In the genomic region with DNA sequence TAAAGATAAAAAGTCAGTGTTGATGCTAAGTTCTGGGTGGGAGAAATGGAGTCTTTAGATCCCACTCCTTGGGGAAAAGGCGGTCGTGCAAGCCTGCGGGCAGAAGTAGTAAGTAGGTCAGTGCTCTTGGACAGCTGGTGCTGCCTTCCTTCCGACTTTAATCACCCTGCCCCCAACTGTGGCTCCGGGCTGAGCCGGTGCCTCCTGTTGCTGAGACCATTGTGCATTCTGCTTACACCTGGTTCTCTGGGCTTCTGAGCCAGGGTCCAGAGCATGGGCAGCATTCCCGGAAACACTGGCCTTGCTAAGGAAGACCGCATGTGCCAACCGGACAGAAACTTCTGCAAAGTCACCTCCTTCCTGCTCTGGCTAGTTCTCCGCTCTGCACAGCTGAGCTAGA, we compare ENCODE assay signal across 8 mouse cellular contexts. TPM values are rescaled to one million over a fixed set of nuclear protein-coding genes. Genes with fewer than 3 reads are reported as not detected.
DNase-seq lines count a peak whose midpoint lies in the region; ATAC-seq and TF ChIP-seq lines count a peak whose summit lies in the region.

No protein-coding gene starts in this region.

- no peak overlapping the region for H3K9ac ChIP-seq in forebrain, embryonic 16.5 days (replicated peaks; ENCODE audit: low read depth, low read length)
- no peak overlapping the region for H3K9ac ChIP-seq in hindbrain, embryonic 16.5 days (ENCODE audit: low read depth, low read length)
- no peak overlapping the region for H3K9ac ChIP-seq in liver, embryonic 15.5 days
- peak overlapping the region; percentile 16; the same call in 1 of the 2 replicates for H3K9ac ChIP-seq in stomach, embryonic 16.5 days (ENCODE audit: low read length)

- no peak for ATAC-seq in G1E (ENCODE audit: extremely low read depth, insufficient number of reproducible peaks, low FRiP score, poor library complexity, severe bottlenecking)
- no peak for ATAC-seq in forebrain, embryonic 16.5 days
- no peak for ATAC-seq in hindbrain, embryonic 16.5 days
- no peak for ATAC-seq in liver, embryonic 15.5 days (ENCODE audit: insufficient read depth)
- no peak for ATAC-seq in stomach, embryonic 16.5 days (ENCODE audit: insufficient read depth, low FRiP score)

- DNase-seq in G1E (ENCODE audit: low spot score), result no peak
- peak; percentile 60 to 70 for DNase-seq in adrenal gland, postnatal 36 days
- no peak for DNase-seq in right cerebral cortex, postnatal 4 days
- no peak for DNase-seq in urinary bladder, postnatal 25 days (ENCODE audit: low spot score)

- H3K27ac ChIP-seq in forebrain, embryonic 16.5 days (ENCODE audit: low read length), result no peak overlapping the region
- H3K27ac ChIP-seq in hindbrain, embryonic 16.5 days (ENCODE audit: low read depth, low read length), result peak overlapping the region; percentile 45
- 0 out of 2 replicates have a peak overlapping the region, but pooled peaks have one; percentile 22 for H3K27ac ChIP-seq in liver, embryonic 15.5 days (replicated peaks)
- peak overlapping the region; percentile 81; the same call in 1 of the 2 replicates for H3K27ac ChIP-seq in stomach, embryonic 16.5 days (ENCODE audit: low read length)

- 42% methylated on average over 10 of the region's 10 CpGs for WGBS in forebrain, embryonic 16.5 days
- WGBS in hindbrain, embryonic 16.5 days, result 31% methylated on average over 10 of the region's 10 CpGs
- 28% methylated on average over 10 of the region's 10 CpGs for WGBS in liver, embryonic 15.5 days (ENCODE audit: insufficient replicate concordance)
- 52% methylated on average over 10 of the region's 10 CpGs for WGBS in stomach, embryonic 16.5 days

- peak overlapping the region; percentile 99 for H3K4me3 ChIP-seq in G1E (ENCODE audit: low read depth, low read length)
- no peak overlapping the region for H3K4me3 ChIP-seq in forebrain, embryonic 16.5 days (replicated peaks; ENCODE audit: low read length)
- no peak overlapping the region for H3K4me3 ChIP-seq in hindbrain, embryonic 16.5 days (ENCODE audit: low read length)
- no peak overlapping the region for H3K4me3 ChIP-seq in liver, embryonic 15.5 days (replicated peaks)
- no peak overlapping the region for H3K4me3 ChIP-seq in stomach, embryonic 16.5 days (replicated peaks; ENCODE audit: low read length)

- peak overlapping the region; percentile 24; the same call in 1 of the 2 replicates for H3K4me2 ChIP-seq in forebrain, embryonic 16.5 days (ENCODE audit: low read length)
- H3K4me2 ChIP-seq in hindbrain, embryonic 16.5 days (ENCODE audit: low read length), result peak overlapping the region; percentile 75
- H3K4me2 ChIP-seq in liver, embryonic 15.5 days, result peak overlapping the region; percentile 41
- H3K4me2 ChIP-seq in stomach, embryonic 16.5 days (ENCODE audit: low read depth, low read length), result peak overlapping the region; percentile 57

- TF ChIP-seq CTCF in G1E (IDR thresholded peaks at IDR 0.05; ENCODE audit: low read depth, low read length), result no peak

- H3K4me1 ChIP-seq in G1E (ENCODE audit: insufficient read depth, low read depth, low read length), result peaks cover 64% of the 10 kb centered on the region
- H3K4me1 ChIP-seq in forebrain, embryonic 16.5 days (replicated peaks; ENCODE audit: control insufficient read depth, insufficient read depth, low read length), result peaks cover 59% of the 10 kb centered on the region
- H3K4me1 ChIP-seq in hindbrain, embryonic 16.5 days (ENCODE audit: control insufficient read depth, insufficient read depth, low read depth, low read length), result peaks cover 37% of the 10 kb centered on the region
- peaks cover 51% of the 10 kb centered on the region for H3K4me1 ChIP-seq in liver, embryonic 15.5 days (replicated peaks)
- H3K4me1 ChIP-seq in stomach, embryonic 16.5 days (ENCODE audit: control insufficient read depth, insufficient read depth, low read length), result peaks cover 47% of the 10 kb centered on the region

- H3K36me3 ChIP-seq in G1E (replicated peaks), result peaks cover 79% of the 10 kb centered on the region
- peaks cover 6% of the 10 kb centered on the region; the same call in 1 of the 2 replicates for H3K36me3 ChIP-seq in forebrain, embryonic 16.5 days (ENCODE audit: control insufficient read depth, insufficient read depth)
- H3K36me3 ChIP-seq in hindbrain, embryonic 16.5 days (ENCODE audit: control insufficient read depth, insufficient read depth, low read length), result peaks cover 3% of the 10 kb centered on the region
- H3K36me3 ChIP-seq in liver, embryonic 15.5 days (replicated peaks), result no peaks in the 10 kb centered on the region
- H3K36me3 ChIP-seq in stomach, embryonic 16.5 days (ENCODE audit: control insufficient read depth, insufficient read depth, low read length), result peaks cover 13% of the 10 kb centered on the region; the same call in 1 of the 2 replicates

- no peaks in the 10 kb centered on the region for H3K27me3 ChIP-seq in G1E (ENCODE audit: insufficient read depth, low read length)
- no peaks in the 10 kb centered on the region for H3K27me3 ChIP-seq in forebrain, embryonic 16.5 days (replicated peaks; ENCODE audit: control insufficient read depth, insufficient read depth, low read length)
- H3K27me3 ChIP-seq in hindbrain, embryonic 16.5 days (replicated peaks; ENCODE audit: control insufficient read depth, insufficient read depth, low read length), result no peaks in the 10 kb centered on the region
- peaks cover 95% of the 10 kb centered on the region for H3K27me3 ChIP-seq in liver, embryonic 15.5 days
- no peaks in the 10 kb centered on the region for H3K27me3 ChIP-seq in stomach, embryonic 16.5 days (ENCODE audit: control insufficient read depth, insufficient read depth, low read length)

- H3K9me3 ChIP-seq in G1E (replicated peaks), result no peaks in the 10 kb centered on the region
- H3K9me3 ChIP-seq in forebrain, embryonic 16.5 days (ENCODE audit: control insufficient read depth, low read length), result no peaks in the 10 kb centered on the region
- H3K9me3 ChIP-seq in hindbrain, embryonic 16.5 days (ENCODE audit: control insufficient read depth, low read length), result no peaks in the 10 kb centered on the region
- H3K9me3 ChIP-seq in liver, embryonic 15.5 days (replicated peaks), result no peaks in the 10 kb centered on the region
- no peaks in the 10 kb centered on the region for H3K9me3 ChIP-seq in stomach, embryonic 16.5 days (replicated peaks; ENCODE audit: control insufficient read depth, low read length)

RNA-seq across cellular contexts. Expression of a gene that starts 4.3 kb away (rescaled TPM):
- total RNA-seq in G1E (2014; fragmentation: Nextera tagmentation) (434 and 515 TPM in 2 replicates), G1E (2017) (2,044 and 2,381 TPM in 2 replicates)
- polyA plus RNA-seq in G1E (2012), result 1,891 and 2,295 TPM in 2 replicates
- 100 to 1,000 TPM; 749 to 846 TPM for total RNA-seq in adrenal gland, postnatal 36 days (2021)
- polyA plus RNA-seq in forebrain, embryonic 16.5 days (2015; fragmentation: Nextera tagmentation; extraction: Ambion mirVana), result 1,186 and 1,222 TPM in 2 replicates
- polyA plus RNA-seq in hindbrain, embryonic 16.5 days (2015; fragmentation: Nextera tagmentation; extraction: Ambion mirVana), result 1,087 and 1,130 TPM in 2 replicates
- 163 and 164 TPM in 2 replicates for polyA plus RNA-seq in liver, embryonic 15.5 days (2015; fragmentation: Nextera tagmentation; extraction: Ambion mirVana)
- 1,032 and 1,108 TPM in 2 replicates for polyA plus RNA-seq in stomach, embryonic 16.5 days (2015; fragmentation: Nextera tagmentation; extraction: Ambion mirVana)

RNA-seq across cellular contexts. Expression of a gene that starts 19.5 kb away (rescaled TPM):
- total RNA-seq in G1E (2014; fragmentation: Nextera tagmentation) (not detected in 2 replicates), G1E (2017) (not detected in 2 replicates)
- not detected in 2 replicates for polyA plus RNA-seq in G1E (2012)
- total RNA-seq in adrenal gland, postnatal 36 days (2021), result under 1 TPM; 0.13 to 0.16 TPM
- 3.7 and 5.4 TPM in 2 replicates for polyA plus RNA-seq in forebrain, embryonic 16.5 days (2015; fragmentation: Nextera tagmentation; extraction: Ambion mirVana)
- 5.4 and 5.6 TPM in 2 replicates for polyA plus RNA-seq in hindbrain, embryonic 16.5 days (2015; fragmentation: Nextera tagmentation; extraction: Ambion mirVana)
- polyA plus RNA-seq in liver, embryonic 15.5 days (2015; fragmentation: Nextera tagmentation; extraction: Ambion mirVana), result 0.17 and 0.32 TPM in 2 replicates
- polyA plus RNA-seq in stomach, embryonic 16.5 days (2015; fragmentation: Nextera tagmentation; extraction: Ambion mirVana), result 2.2 and 3.6 TPM in 2 replicates

RNA-seq across cellular contexts. Expression of a gene that starts 43.3 kb away (rescaled TPM):
- total RNA-seq in G1E (2014; fragmentation: Nextera tagmentation) (70.7 and 72.5 TPM in 2 replicates), G1E (2017) (25.2 and 25.7 TPM in 2 replicates)
- polyA plus RNA-seq in G1E (2012), result 7.0 and 8.8 TPM in 2 replicates
- total RNA-seq in adrenal gland, postnatal 36 days (2021), result 10 to 100 TPM; 26.5 TPM
- polyA plus RNA-seq in forebrain, embryonic 16.5 days (2015; fragmentation: Nextera tagmentation; extraction: Ambion mirVana), result 204 and 232 TPM in 2 replicates
- 197 and 213 TPM in 2 replicates for polyA plus RNA-seq in hindbrain, embryonic 16.5 days (2015; fragmentation: Nextera tagmentation; extraction: Ambion mirVana)
- polyA plus RNA-seq in liver, embryonic 15.5 days (2015; fragmentation: Nextera tagmentation; extraction: Ambion mirVana), result 3.7 and 4.0 TPM in 2 replicates
- polyA plus RNA-seq in stomach, embryonic 16.5 days (2015; fragmentation: Nextera tagmentation; extraction: Ambion mirVana), result 28.2 and 31.1 TPM in 2 replicates

Comparison
In these comparisons a context has a peak if more than half of its experiments do, and no peak if none do; other contexts are left out.
1. DNase-seq: peak in adrenal gland, postnatal 36 days (2 of 2); none in G1E (single experiment), right cerebral cortex, postnatal 4 days (single experiment) and urinary bladder, postnatal 25 days (single experiment).
2. H3K4me2 ChIP-seq: peak in every context shown above with its lines; median percentile 75 in hindbrain, embryonic 16.5 days; 57 in stomach, embryonic 16.5 days; 41 in liver, embryonic 15.5 days; 24 in forebrain, embryonic 16.5 days.